Mouse (Mus musculus): ENCODE measurements around the gene Gm17359.

- TF ChIP-seq USF1 (IDR thresholded peaks at IDR 0.05; ENCODE audit: low read depth, low read length) (no peak), POLR2A (IDR thresholded peaks at IDR 0.05; ENCODE audit: low read depth, low read length) (no peak), E2F4 (IDR thresholded peaks at IDR 0.05; ENCODE audit: insufficient replicate concordance, low read depth, low read length) (no peak), CTCF (conservative IDR thresholded peaks at IDR 0.05 in 1 of 2, IDR thresholded peaks at IDR 0.05 in 1 of 2; ENCODE audit: low read depth in 2 of 2, low read length in 2 of 2) (no peak), ETS1 (conservative IDR thresholded peaks at IDR 0.05; ENCODE audit: low read depth, low read length) (no peak)
Measured at GRCm38 (mm10) chr3:79371506-79372195, 35.2 kb downstream of the Gm17359 start.
